Mouse (Mus musculus): ENCODE measurements around the gene Trank1. TPM values are rescaled to one million over a fixed set of nuclear protein-coding genes. Genes with fewer than 3 reads are reported as not detected.

Gene Trank1
- polyA plus RNA-seq, 1 experiment from 2014 or later = 0.79 TPM

GRCm38 (mm10) chr9:111312442-111313141, 1.1 kb downstream of the Trank1 start:
- peak overlapping the region; percentile 53 for H3K4me3 ChIP-seq (ENCODE audit: low read depth, low read length)
- H3K4me1 ChIP-seq (ENCODE audit: control insufficient read depth, insufficient read depth, low read length) = peaks cover 8% of the 10 kb centered on the region; the same call in 1 of the 2 replicates
- under 1% methylated on average over 22 of the region's 59 CpGs for WGBS
- peak; percentile 10 for DNase-seq (ENCODE audit: low spot score)
- peak overlapping the region; percentile 58 for H3K9ac ChIP-seq (ENCODE audit: low read depth, low read length)
- peaks cover 53% of the 10 kb centered on the region for H3K27me3 ChIP-seq (replicated peaks; ENCODE audit: control insufficient read depth, insufficient read depth, low read length)
- peak overlapping the region; percentile 91 for H3K4me2 ChIP-seq (ENCODE audit: low read depth, low read length)
- peaks cover 14% of the 10 kb centered on the region for H3K9me3 ChIP-seq (ENCODE audit: control insufficient read depth, low read length)
- H3K27ac ChIP-seq (replicated peaks; ENCODE audit: low read depth, low read length) = no peak overlapping the region
- no peaks in the 10 kb centered on the region for H3K36me3 ChIP-seq (ENCODE audit: control insufficient read depth, insufficient read depth, low read length)
- 0 out of 2 replicates have a peak, but pooled peaks have one; percentile 12 for ATAC-seq (ENCODE audit: low read depth)

- no peak for DNase-seq (ENCODE audit: low spot score)
- whole genome bisulfite sequencing = 17% methylated on average over 5 of the region's 6 CpGs
- H3K27me3 ChIP-seq (replicated peaks; ENCODE audit: control insufficient read depth, insufficient read depth, low read length) = peaks cover 53% of the 10 kb centered on the region
Measured at GRCm38 (mm10) chr9:111313299-111313698, 1.8 kb downstream of the Trank1 start.

GRCm38 (mm10) chr9:111313793-111314192, 2.3 kb downstream of the Trank1 start:
- H3K27me3 ChIP-seq (replicated peaks; ENCODE audit: control insufficient read depth, insufficient read depth, low read length) = peaks cover 53% of the 10 kb centered on the region
- no peaks in the 10 kb centered on the region for H3K36me3 ChIP-seq (ENCODE audit: control insufficient read depth, insufficient read depth, low read length)
- ATAC-seq (ENCODE audit: low read depth) (no peak), DNase-seq (ENCODE audit: low spot score) (no peak)
- H3K9ac ChIP-seq (ENCODE audit: low read depth, low read length) = no peak overlapping the region
- H3K27ac ChIP-seq (replicated peaks; ENCODE audit: low read depth, low read length) = no peak overlapping the region
- WGBS = 25% methylated on average over 5 of the region's 5 CpGs
- H3K9me3 ChIP-seq (ENCODE audit: control insufficient read depth, low read length) = peaks cover 14% of the 10 kb centered on the region
- peaks cover 8% of the 10 kb centered on the region; the same call in 1 of the 2 replicates for H3K4me1 ChIP-seq (ENCODE audit: control insufficient read depth, insufficient read depth, low read length)
- H3K4me2 ChIP-seq (ENCODE audit: low read depth, low read length) = no peak overlapping the region
- no peak overlapping the region for H3K4me3 ChIP-seq (ENCODE audit: low read depth, low read length)

More at GRCm38 (mm10) chr9:111313299-111313698, 1.8 kb downstream of the Trank1 start:
- Histone ChIP-seq H3K27ac (replicated peaks; ENCODE audit: low read depth, low read length) (no peak overlapping the region), H3K4me1 (ENCODE audit: control insufficient read depth, insufficient read depth, low read length) (peaks cover 8% of the 10 kb centered on the region; the same call in 1 of the 2 replicates), H3K4me2 (ENCODE audit: low read depth, low read length) (no peak overlapping the region), H3K36me3 (ENCODE audit: control insufficient read depth, insufficient read depth, low read length) (no peaks in the 10 kb centered on the region), H3K4me3 (ENCODE audit: low read depth, low read length) (no peak overlapping the region), H3K9me3 (ENCODE audit: control insufficient read depth, low read length) (peaks cover 14% of the 10 kb centered on the region), H3K9ac (ENCODE audit: low read depth, low read length) (no peak overlapping the region)
- no peak for ATAC-seq (ENCODE audit: low read depth)

- peaks cover 53% of the 10 kb centered on the region for H3K27me3 ChIP-seq (replicated peaks; ENCODE audit: control insufficient read depth, insufficient read depth, low read length)
- peaks cover 14% of the 10 kb centered on the region for H3K9me3 ChIP-seq (ENCODE audit: control insufficient read depth, low read length)
- no peak overlapping the region for H3K9ac ChIP-seq (ENCODE audit: low read depth, low read length)
- H3K4me1 ChIP-seq (ENCODE audit: control insufficient read depth, insufficient read depth, low read length) = peaks cover 8% of the 10 kb centered on the region; the same call in 1 of the 2 replicates
- no peaks in the 10 kb centered on the region for H3K36me3 ChIP-seq (ENCODE audit: control insufficient read depth, insufficient read depth, low read length)
- no peak overlapping the region for H3K4me2 ChIP-seq (ENCODE audit: low read depth, low read length)
- no peak overlapping the region for H3K27ac ChIP-seq (replicated peaks; ENCODE audit: low read depth, low read length)
- DNase-seq (ENCODE audit: low spot score) (peak; percentile 33), ATAC-seq (ENCODE audit: low read depth) (no peak)
- H3K4me3 ChIP-seq (ENCODE audit: low read depth, low read length) = no peak overlapping the region
- WGBS = 38% methylated on average over 5 of the region's 5 CpGs
Measured at GRCm38 (mm10) chr9:111314219-111314618, 2.7 kb downstream of the Trank1 start.

DNA sequence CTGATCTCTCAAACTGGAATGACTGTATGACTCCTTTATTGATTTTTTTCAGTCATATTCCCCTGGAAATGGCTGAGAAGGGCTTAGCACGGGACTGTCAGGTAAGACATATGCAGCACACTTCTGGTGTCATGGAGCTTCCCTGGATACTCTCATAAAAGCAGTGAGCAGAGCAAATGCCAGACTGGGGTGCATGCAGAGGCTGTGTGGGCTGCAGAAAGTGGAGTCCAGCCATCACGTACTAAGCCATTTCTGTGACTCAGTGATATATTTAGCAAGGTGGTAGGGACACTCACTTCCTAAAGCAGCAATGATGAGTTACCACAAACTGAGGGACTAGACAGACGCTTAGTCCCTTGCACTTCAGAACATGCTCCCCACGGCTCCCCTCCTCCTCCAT, 9.4 kb downstream of the Trank1 start:
- 71% methylated on average over 4 of the region's 4 CpGs for WGBS
- Histone ChIP-seq H3K4me2 (ENCODE audit: low read depth, low read length) (no peak overlapping the region), H3K27ac (replicated peaks; ENCODE audit: low read depth, low read length) (no peak overlapping the region), H3K4me1 (ENCODE audit: control insufficient read depth, insufficient read depth, low read length) (no peaks in the 10 kb centered on the region), H3K9me3 (ENCODE audit: control insufficient read depth, low read length) (no peaks in the 10 kb centered on the region), H3K4me3 (ENCODE audit: low read depth, low read length) (no peak overlapping the region), H3K9ac (ENCODE audit: low read depth, low read length) (no peak overlapping the region), H3K36me3 (ENCODE audit: control insufficient read depth, insufficient read depth, low read length) (no peaks in the 10 kb centered on the region), H3K27me3 (replicated peaks; ENCODE audit: control insufficient read depth, insufficient read depth, low read length) (no peaks in the 10 kb centered on the region)
- no peak for DNase-seq (ENCODE audit: low spot score)
- ATAC-seq (ENCODE audit: low read depth) = no peak

GRCm38 (mm10) chr9:111324881-111325280, 13.3 kb downstream of the Trank1 start:
- no peak overlapping the region for H3K4me3 ChIP-seq (ENCODE audit: low read depth, low read length)
- H3K36me3 ChIP-seq (ENCODE audit: control insufficient read depth, insufficient read depth, low read length) = no peaks in the 10 kb centered on the region
- H3K9ac ChIP-seq (ENCODE audit: low read depth, low read length) = no peak overlapping the region
- no peaks in the 10 kb centered on the region for H3K27me3 ChIP-seq (replicated peaks; ENCODE audit: control insufficient read depth, insufficient read depth, low read length)
- H3K4me1 ChIP-seq (ENCODE audit: control insufficient read depth, insufficient read depth, low read length) = no peaks in the 10 kb centered on the region
- DNase-seq (ENCODE audit: low spot score) = no peak
- H3K9me3 ChIP-seq (ENCODE audit: control insufficient read depth, low read length) = no peaks in the 10 kb centered on the region
- no peak overlapping the region for H3K4me2 ChIP-seq (ENCODE audit: low read depth, low read length)
- no peak overlapping the region for H3K27ac ChIP-seq (replicated peaks; ENCODE audit: low read depth, low read length)
- 82% methylated on average over 2 of the region's 2 CpGs for WGBS
- ATAC-seq (ENCODE audit: low read depth) = no peak

GRCm38 (mm10) chr9:111329881-111330280, 18.3 kb downstream of the Trank1 start:
- ATAC-seq (ENCODE audit: low read depth) (no peak), DNase-seq (ENCODE audit: low spot score) (no peak)
- Histone ChIP-seq H3K9ac (ENCODE audit: low read depth, low read length) (no peak overlapping the region), H3K4me3 (ENCODE audit: low read depth, low read length) (no peak overlapping the region), H3K36me3 (ENCODE audit: control insufficient read depth, insufficient read depth, low read length) (no peaks in the 10 kb centered on the region), H3K27ac (replicated peaks; ENCODE audit: low read depth, low read length) (no peak overlapping the region), H3K27me3 (replicated peaks; ENCODE audit: control insufficient read depth, insufficient read depth, low read length) (no peaks in the 10 kb centered on the region), H3K9me3 (ENCODE audit: control insufficient read depth, low read length) (no peaks in the 10 kb centered on the region), H3K4me2 (ENCODE audit: low read depth, low read length) (no peak overlapping the region), H3K4me1 (ENCODE audit: control insufficient read depth, insufficient read depth, low read length) (no peaks in the 10 kb centered on the region)
- WGBS = 92% methylated on average over 4 of the region's 4 CpGs

GRCm38 (mm10) chr9:111333790-111334189, 22.3 kb downstream of the Trank1 start:
- DNase-seq (ENCODE audit: low spot score) (no peak), ATAC-seq (ENCODE audit: low read depth) (no peak)
- H3K36me3 ChIP-seq (ENCODE audit: control insufficient read depth, insufficient read depth, low read length) = no peaks in the 10 kb centered on the region
- no peak overlapping the region for H3K4me3 ChIP-seq (ENCODE audit: low read depth, low read length)
- H3K4me2 ChIP-seq (ENCODE audit: low read depth, low read length) = no peak overlapping the region
- no peaks in the 10 kb centered on the region for H3K9me3 ChIP-seq (ENCODE audit: control insufficient read depth, low read length)
- 61% methylated on average over 2 of the region's 2 CpGs for WGBS
- H3K9ac ChIP-seq (ENCODE audit: low read depth, low read length) = no peak overlapping the region
- no peak overlapping the region for H3K27ac ChIP-seq (replicated peaks; ENCODE audit: low read depth, low read length)
- no peaks in the 10 kb centered on the region for H3K4me1 ChIP-seq (ENCODE audit: control insufficient read depth, insufficient read depth, low read length)
- no peaks in the 10 kb centered on the region for H3K27me3 ChIP-seq (replicated peaks; ENCODE audit: control insufficient read depth, insufficient read depth, low read length)
